Mouse (Mus musculus) telencephalon, adult 2 months (tissue): ENCODE measurements around the gene Cenpe.
A peak's percentile ranks its signal among the peaks of the same experiment; 100 is the strongest.

Source experiments
- DNase-seq: peaks from one replicate; pipeline ENCODE4 v3.0.0-alpha.2; 2011; ENCODE audit warnings: low read depth, low spot score

Gene Cenpe

DNA sequence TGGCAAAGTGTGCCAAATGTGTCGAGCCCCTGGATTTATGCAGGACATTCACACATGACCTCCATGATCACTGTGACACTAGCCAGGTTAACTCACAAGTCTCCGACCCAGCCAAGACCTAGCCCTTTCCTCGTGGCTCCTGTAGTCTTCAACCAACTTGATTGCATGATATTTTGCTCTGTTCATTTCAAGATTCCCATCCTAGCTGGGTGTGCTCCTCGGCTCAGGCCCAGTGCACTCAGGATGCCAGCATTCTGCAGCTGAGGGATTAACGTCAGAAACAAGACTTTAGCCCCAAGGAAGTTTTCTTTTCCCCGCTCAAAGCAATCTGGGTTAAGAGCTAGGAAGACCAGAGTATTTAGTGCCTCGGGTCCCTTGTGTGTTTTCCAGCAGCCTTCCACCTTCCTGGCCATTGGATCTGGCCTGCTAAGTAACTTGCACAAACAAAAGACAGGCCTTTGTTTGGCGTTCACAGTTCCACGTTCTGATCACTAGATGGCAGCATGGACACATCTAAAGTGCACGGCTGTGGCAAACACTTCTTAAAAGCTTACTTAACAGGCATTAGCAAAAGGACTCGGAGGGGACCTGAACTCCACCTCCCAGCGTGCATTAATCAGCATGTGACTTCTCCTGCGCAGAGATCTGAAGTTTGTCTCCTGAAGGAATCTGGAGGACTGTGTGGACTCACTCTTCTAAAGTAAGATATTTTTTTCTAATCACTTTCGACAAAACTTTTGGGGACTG, 68.5 kb downstream of the Cenpe start, which contains the start of gene Bdh2:
Gene Bdh2 (plus strand): TSS at position 553 of the 747 bp plus-strand sequence.
- peak; percentile 58 for DNase-seq

DNA sequence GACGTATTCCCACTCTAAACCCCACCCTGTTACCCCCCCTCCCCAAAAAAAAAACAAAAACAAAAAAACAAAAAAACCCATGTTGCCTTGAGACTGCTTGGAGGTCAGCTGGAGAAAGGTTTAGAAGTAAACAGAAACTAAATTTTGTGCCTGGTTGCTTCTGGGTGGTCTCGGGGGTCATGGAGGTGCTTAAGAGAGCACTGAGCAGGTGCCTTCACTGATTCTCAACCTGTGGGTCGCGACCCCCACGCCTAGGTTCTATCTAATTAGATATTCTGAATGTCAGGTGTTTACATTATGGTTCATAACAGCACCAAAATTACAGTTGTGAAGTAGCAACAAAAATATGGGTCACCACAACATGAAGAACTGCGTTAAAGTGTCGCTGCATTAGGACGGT, 69.4 kb downstream of the Cenpe start:
- no peak for DNase-seq

DNA sequence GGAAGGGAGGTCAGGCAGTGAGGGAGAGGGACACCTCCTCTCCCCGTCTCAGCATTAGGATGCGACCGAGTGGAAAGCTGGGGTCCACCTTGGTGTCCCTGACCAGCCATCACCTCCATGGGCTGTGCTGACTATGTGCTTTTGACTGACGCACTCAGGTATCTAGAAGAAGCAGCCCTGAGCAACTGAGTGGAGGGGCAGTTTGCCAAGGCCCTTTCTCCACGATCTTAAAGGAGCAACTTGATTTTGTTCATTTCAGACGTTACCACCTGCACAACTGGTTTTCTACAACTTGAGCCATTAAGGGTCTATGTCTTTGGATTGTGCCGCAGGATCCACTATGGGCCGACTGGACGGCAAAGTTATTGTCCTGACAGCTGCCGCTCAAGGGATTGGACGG, 72.9 kb downstream of the Cenpe start:
- DNase-seq: no peak

DNA sequence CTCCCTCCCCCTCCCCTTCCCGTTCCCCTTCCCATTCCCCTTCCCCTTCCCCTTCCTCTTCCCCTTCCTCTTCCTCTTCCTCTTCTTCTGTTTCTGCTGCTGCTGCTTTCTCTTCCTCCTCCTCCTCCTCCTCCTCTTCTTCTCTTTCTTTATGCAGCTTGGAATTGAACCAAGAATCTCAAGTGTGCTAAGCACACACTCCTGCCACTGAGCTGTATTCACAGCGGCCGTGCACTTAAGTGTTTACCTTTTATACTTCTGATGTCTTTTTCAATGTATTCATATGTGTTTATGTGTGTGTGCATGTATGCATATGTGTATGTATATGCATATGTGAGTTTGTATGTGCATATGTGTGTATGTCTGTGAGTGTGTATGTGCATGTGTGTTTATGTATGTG, 73.5 kb downstream of the Cenpe start:
- DNase-seq: no peak

DNA sequence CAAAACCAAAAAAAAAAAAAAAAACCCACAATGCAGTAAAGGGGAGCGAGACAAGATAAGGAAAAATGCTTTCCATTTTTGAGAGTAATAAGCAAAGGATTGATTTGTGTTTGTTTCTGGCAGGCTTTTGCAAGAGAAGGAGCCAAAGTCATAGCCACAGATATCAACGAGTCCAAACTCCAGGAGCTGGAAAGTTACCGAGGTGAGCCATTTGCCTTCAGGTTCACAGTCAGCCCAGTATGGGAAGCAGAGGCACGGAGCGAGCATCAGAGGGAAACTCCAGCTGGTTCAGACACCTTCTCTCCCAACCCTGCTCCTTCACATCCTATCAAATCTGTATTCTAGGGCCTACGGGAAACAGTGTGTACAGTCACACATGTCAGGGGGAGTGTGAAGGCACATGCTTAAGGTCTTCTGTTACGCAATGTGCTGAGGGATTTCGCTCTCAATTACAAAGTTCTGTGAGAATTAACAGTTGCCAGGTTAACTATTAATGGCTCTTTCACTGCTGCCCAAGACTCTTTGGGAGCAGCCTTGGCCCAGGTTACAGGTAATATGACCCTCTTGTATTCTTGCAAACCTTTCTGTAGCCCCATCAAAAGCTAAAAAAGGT, 75.9 kb downstream of the Cenpe start:
- no peak for DNase-seq

DNA sequence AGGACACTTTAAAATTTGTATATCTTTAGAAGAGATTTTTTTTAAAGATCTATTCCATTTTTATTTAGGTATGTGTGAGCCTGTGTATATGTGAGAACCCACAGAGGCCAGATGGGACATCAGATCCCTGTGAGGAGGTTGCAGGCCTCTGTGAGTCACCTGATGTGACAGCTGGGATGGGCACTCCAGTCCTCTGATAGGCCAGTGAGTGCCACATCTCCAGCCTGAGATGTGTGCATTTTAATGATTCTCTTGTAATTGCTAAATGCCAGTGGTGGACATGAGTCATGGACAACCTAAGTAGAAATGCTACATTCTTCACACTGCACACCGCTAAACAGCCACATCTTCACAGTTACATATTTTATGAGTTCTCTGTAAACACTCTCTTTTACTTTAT, 76.8 kb downstream of the Cenpe start:
- no peak for DNase-seq

DNA sequence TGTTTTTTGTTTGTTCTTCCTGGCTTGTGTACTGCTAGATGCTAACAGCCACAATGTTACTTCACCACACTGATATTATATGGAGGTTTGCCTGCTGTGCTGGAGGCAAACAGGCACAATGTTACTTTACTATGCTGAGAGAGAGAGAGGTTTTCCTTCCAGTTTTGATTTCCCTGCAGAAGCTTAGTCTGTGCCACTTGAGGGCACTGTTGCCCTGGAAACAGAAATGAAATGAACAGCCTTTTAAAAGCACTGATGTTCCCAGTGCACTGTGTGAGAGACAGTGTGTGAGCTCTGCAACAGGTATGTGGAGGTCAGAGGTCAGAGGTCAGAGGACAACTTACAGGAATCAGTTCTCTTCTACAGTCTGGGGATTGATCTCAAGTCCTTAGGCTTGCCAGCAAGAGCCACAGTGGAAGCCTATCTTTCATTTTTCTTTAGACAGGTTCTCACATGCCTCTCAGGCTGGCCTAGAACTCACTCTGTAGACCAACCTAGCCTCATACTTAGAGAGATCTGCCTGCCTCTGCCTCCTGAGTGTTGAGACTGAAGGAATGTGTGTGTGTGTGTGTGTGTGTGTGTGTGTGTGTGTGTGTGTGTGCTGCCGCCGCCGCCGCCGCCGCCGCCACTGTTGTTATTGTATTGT, 78.0 kb downstream of the Cenpe start:
- peak; percentile 52 for DNase-seq

DNA sequence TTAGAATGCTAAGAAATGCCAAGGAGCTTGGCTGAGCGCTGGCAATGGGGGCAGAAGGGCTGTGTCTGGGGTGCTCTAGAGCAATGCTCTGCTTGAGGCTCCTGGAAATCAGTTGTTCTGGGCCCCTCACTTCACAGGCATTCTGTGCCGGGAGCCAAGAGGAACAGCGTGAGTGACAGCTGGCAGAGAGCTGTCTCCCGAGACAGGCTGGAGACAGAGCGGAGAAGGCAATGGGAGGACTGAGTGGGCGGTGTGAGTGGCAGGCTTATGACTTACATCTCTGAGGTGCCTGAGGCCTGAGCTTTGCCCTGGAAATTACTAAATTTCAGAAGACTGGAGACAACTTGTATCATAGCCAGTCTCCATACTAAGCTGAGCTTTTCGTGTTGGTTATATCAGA, 81.4 kb downstream of the Cenpe start:
- DNase-seq: no peak

DNA sequence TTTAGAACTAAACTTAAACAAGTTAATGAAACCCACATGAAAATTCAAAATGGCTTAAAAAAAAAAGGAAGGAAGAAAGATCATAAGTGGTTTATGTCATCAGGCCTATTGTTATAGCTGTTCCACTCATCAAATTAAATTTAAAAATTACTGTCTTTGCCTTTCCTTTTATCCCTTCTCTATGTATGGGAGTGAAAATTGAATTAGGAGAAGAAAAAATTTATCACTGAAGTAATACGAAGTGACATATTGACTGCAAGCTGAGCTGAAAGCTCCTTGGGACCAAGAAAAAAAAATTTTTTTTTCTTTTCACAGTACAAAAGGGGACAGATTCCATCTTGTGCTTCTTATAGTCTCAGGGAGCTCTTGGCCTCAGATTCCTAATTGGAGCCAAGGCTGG, 83.2 kb downstream of the Cenpe start:
- no peak for DNase-seq

DNA sequence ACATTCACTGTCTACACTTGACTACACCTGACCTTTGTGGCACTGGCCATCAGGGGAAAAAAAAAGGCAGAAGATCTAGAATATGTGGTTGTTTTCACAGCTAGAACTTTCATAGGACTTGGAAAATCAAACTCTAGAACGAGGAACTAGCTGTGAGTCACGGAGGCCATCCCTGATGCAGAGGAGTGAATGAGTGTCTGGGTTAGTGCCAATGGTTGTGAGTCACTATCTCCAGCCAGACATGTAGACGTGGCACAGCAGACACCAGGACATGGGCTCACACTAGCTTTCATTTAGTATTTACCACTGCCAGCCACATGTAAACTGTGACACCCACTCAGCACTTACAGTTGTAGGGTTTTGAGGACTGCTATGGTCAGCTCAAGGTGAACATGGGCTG, 86.2 kb downstream of the Cenpe start:
- no peak for DNase-seq

DNA sequence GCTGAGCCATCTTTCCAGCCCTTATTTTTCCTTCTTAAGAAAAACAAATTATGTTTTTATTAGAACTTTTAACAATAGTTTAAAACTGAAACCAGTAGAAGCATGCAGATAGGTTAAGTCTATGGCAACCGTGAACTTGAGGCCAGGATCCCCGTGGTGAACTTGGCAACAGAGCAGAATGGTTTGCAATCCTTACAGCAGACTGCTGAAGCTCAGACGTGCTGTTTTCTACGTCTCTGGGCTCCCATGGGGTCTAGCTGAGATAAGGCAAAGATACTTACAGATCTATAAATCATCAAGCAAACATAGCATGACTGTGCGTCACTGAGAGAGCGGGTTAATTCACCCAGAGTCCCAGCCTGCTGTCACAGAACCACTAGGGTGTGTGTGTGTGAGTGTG, 87.7 kb downstream of the Cenpe start:
- no peak for DNase-seq

DNA sequence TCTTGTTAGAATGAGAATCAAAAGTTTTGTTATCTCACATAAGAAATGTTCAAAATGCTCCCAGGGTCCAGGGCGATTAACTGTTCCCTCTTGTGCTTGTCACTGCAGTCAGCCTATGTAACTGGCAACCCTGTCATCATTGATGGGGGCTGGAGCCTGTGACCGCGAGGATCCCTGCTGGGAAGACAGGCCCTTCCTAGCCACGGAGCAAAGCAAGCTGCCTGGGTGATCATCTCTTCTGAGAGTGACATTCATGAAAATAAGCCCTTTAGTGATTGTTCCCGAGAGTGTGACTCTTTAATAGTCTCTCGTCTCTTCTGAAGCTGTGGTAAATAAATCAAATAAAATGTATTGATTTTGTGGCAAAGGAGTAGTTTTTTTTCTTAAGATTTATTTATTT, 91.7 kb downstream of the Cenpe start:
- DNase-seq: no peak

DNA sequence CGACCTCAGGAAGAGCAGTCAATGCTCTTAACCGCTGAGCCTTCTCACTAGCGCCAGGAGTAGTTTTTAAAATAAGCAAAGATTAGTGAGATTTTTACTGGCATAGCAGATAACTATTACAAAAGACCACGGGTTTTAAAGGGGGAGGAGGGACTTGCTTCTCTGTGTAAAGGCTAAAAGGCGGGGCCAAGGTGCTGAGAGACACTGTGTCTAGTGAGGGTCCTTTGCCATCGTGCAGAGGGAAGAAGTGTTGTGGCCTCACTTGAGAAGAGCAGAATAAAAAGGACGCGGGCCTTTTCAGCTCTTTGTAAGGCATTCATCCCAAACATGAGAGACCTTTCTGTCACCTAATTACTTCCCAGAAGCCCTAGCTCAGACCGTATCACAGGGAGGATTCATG, 92.2 kb downstream of the Cenpe start:
- no peak for DNase-seq

DNA sequence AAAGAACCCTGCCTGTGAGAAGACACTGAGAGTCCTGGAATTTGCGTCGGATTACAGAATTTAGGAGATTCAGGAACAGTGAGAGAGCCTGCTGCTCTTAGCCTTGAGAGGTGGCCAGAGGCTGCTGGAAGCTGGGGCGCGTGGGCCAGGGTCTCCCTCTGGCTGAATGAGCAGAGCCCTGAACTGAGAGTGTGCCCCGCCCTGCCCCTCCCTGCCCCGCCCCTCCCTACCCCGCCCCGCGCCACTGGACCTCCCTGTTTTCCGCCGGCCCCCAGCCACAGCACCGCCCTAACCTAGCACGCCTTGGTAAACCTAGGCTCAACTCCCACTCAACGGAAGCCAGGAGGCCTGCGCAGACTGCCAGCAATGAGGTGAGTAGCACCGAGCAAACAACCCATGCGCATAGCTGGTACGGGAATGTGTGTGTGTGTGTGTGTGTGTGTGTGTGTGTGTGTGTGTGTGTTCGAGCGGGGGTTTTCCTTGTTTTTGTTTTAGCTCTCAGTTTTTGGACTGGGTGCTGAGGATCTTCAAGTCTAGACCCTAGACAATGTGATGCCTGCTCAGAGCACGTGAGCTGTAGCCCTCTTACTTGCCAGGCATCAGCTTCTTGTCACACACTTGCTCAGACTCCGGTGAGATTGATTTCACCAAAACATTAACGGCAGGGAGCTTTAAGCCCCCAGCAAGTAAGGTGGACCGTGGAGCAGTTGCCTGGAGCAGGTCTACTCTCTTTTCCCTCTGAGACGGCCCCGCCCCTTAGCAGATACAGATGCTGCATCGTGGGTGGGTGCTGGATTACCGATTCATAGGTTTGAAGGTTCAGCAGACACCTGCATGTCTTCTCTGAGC, 95.3 kb downstream of the Cenpe start, which contains the start of gene Slc9b2:
Gene Slc9b2 (plus strand): TSS at position 290 of the 849 bp plus-strand sequence.
- no peak for DNase-seq

DNA sequence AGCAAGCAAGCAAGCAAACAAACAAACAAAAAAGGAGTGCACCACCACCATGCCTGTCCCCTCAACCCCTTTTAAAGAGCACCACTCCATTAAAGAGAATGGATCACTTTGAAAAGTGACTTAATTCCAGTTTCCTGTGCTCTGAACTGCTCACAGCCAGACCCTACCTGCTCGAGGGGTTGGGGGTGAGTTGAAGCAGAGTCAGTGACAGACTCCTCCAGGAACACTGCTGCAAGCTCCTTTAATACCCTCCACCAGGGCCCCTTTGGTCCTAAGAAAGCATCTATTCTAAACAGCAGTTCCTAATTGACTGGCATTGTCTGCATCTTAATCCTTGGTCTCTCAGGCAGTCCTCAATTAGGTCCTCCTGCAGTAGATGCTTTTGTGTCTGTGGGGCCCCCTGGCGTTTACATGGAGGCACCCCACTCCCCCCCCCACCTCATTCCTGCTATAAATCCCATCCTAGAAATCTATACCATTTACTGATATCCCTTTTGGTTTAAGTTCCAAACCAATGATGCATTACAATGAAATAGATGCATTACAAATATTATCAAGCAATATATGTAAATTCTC, 100.7 kb downstream of the Cenpe start:
- DNase-seq: no peak

DNA sequence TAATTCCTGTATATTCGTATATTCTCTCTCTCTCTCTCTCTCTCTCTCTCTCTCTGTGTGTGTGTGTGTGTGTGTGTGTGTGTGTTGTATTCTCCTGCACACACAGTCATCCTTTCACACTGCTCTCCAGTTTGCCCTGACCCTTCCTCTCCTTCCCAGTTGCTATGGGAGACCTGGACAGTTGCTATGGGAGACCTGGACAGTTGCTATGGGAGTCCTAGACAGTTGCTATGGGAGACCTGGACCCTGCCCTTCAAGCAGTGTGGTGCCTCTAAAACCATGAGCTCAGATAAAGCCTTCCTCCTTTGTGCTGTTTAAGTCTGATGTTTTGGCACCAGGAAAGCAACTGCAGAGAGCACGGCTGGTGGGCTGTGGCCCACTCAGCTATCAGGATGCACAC, 101.4 kb downstream of the Cenpe start:
- no peak for DNase-seq

DNA sequence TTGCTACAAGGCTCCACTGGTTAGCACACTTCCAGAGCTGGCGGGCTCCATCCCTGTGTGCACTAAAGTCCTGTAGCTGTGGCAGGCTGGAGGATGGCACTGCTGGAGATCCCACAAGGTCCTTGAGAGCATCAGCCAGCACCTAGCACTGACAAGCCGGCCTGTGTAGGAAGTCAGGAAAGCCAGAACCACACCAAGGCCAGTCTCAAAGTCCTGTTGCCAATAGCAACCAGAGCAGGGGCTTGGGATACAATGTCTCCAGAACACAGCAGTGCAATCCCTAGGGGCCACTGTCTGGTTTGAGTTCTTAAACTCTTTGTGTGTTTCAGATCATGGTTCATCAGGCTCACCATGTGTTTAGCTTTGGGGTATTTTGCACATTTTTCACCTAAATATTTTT, 102.5 kb downstream of the Cenpe start:
- no peak for DNase-seq

DNA sequence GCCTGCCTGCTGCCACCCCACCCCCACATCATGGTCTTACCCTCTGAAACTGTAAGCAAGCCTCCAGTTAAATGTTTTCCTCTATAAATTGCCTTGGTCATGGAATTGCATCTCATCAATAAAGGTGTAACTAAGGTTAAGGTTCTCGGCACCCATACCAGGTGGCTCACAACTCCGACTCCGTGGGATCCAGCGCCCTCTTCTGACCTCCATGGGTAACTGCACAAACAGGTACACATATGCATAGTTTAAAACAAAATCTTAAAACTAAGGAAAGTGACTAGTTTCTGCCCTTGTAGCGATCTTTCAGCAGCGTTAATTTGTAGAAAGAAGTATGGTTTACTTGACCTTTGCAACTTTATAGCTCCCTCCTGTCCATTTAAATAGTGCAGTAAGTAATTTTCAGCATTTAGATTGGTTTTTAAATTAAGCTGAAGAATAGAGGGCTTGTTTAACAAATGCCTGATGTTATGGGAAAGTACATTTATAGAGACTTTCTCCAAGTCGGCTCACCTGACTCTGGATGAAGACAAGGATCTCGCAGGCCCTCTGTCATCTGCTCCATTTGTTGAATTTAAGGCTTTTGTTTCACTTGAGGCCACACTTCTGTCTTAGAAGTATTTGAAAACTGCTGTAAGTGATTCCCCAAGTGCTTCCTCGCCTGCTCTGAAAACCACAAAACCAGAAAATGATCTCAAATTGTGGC, 103.5 kb downstream of the Cenpe start:
- DNase-seq: no peak

DNA sequence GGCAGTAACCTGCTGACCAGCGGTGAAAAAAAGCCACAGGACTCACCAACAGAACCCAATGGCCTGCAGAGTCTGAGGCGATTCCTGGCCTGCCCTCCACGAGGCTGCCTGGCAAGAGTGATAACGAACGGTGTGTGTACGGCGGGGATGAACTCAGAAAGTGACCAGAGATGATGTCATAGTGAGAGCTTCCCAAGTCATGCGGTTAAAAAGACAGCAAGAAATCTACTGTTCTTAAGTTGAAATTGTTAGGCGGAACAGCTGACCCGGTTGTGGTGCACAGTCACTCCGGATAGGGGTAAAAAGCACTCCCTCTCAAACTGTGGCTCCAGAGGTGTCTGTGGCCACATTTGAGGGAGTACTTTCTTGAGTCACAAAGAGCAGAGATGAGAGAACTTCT, 106.0 kb downstream of the Cenpe start:
- DNase-seq: no peak
